Mouse (Mus musculus) embryonic facial prominence, embryonic 15.5 days (tissue): ENCODE results near the gene Invs. TPM values are rescaled to one million over a fixed set of nuclear protein-coding genes. Genes with fewer than 3 reads are reported as not detected.

Experiments used
- ATAC-seq: fragments of 200-750 bp; cut with Nextera tagmentation; 2 replicates; pipeline ENCODE4 v1.8.0; 2017; ENCODE audit warnings: low read depth, moderate TSS enrichment; ENCODE audit not compliant: insufficient number of reproducible peaks, low FRiP score, low TSS enrichment
- H3K27ac ChIP-seq: fragments of 300-500 bp; sonication (generic); replicated peaks from 2 replicates; pipeline ENCODE4 v1.5.1; 2015; ENCODE audit warnings: mild to moderate bottlenecking, inconsistent platforms
- H3K27me3 ChIP-seq: fragments of 300-500 bp; sonication (generic); 2 replicates; pipeline ENCODE4 v1.6.1; 2015; ENCODE audit warnings: inconsistent platforms
- H3K36me3 ChIP-seq: fragments of 300-500 bp; sonication (generic); 2 replicates; pipeline ENCODE4 v1.6.1; 2015; ENCODE audit warnings: mild to moderate bottlenecking, inconsistent platforms
- H3K4me1 ChIP-seq: fragments of 300-500 bp; sonication (generic); 2 replicates; pipeline ENCODE4 v1.6.1; 2015; ENCODE audit warnings: inconsistent platforms
- H3K4me2 ChIP-seq: fragments of 300-500 bp; sonication (generic); replicated peaks from 2 replicates; pipeline ENCODE4 v1.6.1; 2015; ENCODE audit warnings: mild to moderate bottlenecking, inconsistent platforms
- H3K4me3 ChIP-seq: fragments of 300-500 bp; sonication (generic); replicated peaks from 2 replicates; pipeline ENCODE4 v1.5.1; 2015; ENCODE audit warnings: mild to moderate bottlenecking, inconsistent platforms
- H3K9ac ChIP-seq: fragments of 300-500 bp; sonication (generic); 2 replicates; pipeline ENCODE4 v1.6.1; 2015; ENCODE audit warnings: inconsistent platforms
- H3K9me3 ChIP-seq: fragments of 300-500 bp; sonication (generic); replicated peaks from 2 replicates; pipeline ENCODE4 v1.6.1; 2016; ENCODE audit warnings: inconsistent platforms
- WGBS: fragments of 180-500 bp; shearing (Covaris S2); methylation state at CpG from one replicate; pipeline ENCODE4 v1.1.7; 2015; 5-methylcytosine and 5-hydroxymethylcytosine counted together
- polyA plus RNA-seq: library from polyadenylated mRNA; unstranded; fragments of >200 nt; fragmentation: Nextera tagmentation; extraction: Ambion mirVana; gene quantifications from 2 replicates; pipeline ENCODE4 v1.2.1, GENCODE M21; 2015

The Invs gene
- polyA plus RNA-seq: 9.9 and 11.2 TPM in 2 replicates

DNA sequence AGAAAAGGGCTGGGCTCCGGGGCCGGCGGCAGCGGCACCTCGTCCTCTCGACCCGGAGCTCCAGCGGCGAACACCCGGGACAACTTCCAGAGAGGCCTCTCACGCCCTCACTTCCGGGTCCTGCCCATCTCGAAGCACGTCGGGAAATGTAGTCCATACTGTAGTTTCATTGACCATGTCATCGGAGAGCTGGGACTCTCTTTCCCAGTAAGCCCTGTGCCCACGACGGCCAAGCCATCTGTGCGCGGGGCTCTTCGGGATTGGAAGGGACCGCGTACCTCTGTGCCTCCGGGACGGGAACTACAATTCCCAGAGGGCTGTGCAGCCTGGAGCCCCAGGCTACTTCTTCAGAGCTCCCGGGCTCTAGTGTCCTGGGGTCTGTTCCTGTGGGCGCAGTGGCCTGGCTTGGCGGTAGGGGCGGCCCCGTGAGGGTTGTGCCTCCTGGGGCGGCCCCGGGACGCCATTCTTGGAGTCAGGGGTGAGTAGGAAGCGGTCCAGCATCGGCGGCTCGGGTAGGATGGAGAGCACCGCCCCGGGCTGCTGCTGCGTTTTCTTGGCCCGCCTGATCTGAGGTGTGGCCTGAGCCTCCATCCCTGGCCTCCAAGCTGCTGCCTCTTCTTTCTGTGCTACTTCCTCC, at the start of gene Invs, which contains the start of gene Erp44:
TSS of gene Invs (plus strand) at position 263 of the 637 bp plus-strand sequence.
TSS of gene Erp44 (minus strand) at position 61 of the 637 bp plus-strand sequence.
- Histone ChIP-seq H3K4me3 (peak within 1 kb of the TSS; percentile 98), H3K27ac (peak within 1 kb of the TSS; percentile 85), H3K4me1 (peaks cover 5% of the 10 kb centered on the region), H3K9me3 (no peaks in the 10 kb centered on the region), H3K36me3 (no peaks in the 10 kb centered on the region), H3K4me2 (peak within 1 kb of the TSS; percentile 75), H3K9ac (peak within 1 kb of the TSS; percentile 94), H3K27me3 (no peaks in the 10 kb centered on the region)
- WGBS: 1% methylated on average over 40 of the region's 41 CpGs
- ATAC-seq: peak; percentile 100

DNA sequence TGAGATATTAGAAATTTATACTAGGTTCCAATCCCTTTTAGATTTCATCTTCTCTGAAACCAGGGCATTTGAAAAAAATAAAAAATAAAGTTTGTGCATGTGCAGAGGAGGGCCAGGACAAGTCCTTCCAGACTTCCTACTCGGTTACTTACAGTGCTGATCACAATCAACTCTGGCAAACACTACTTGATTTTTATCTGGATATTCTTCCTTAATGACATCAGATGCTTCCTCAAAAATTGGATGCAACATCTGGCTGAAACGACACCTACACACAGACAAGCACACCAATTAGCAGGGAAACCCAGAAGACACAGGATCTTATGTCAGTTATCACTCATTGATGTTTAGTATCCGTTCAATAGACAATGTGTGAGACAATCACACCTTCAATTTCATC, 42.8 kb upstream of the Invs start:
- Histone ChIP-seq H3K27me3 (no peaks in the 10 kb centered on the region), H3K36me3 (peaks cover 8% of the 10 kb centered on the region; the same call in 1 of the 2 replicates), H3K4me2 (no peak overlapping the region), H3K4me3 (no peak overlapping the region), H3K9me3 (no peaks in the 10 kb centered on the region), H3K9ac (no peak overlapping the region), H3K4me1 (no peaks in the 10 kb centered on the region), H3K27ac (no peak overlapping the region)
- WGBS: 66% methylated on average over 3 of the region's 3 CpGs
- no peak for ATAC-seq

DNA sequence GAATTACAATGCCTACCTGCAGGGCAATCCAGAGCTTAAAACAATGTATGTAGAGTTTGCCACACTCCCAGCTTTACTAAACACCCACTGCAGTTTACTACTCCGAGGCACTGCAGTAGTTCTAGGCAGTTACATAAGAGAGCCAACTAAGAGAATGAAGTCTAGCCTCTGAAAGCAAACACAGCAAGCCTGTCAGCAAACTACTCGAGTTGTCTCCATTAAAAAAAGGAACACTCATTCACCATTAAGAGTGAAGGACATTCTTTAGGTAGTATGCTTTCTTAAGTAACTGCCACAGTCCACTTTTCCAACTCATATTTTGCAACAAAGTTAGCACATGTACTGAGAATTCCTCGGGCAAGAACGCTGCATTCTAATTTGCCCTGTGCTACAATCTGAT, 40.5 kb upstream of the Invs start:
- no peak for ATAC-seq
- Histone ChIP-seq H3K4me3 (no peak overlapping the region), H3K9ac (no peak overlapping the region), H3K27ac (no peak overlapping the region), H3K9me3 (no peaks in the 10 kb centered on the region), H3K27me3 (no peaks in the 10 kb centered on the region), H3K4me2 (no peak overlapping the region), H3K4me1 (no peaks in the 10 kb centered on the region), H3K36me3 (peaks cover 8% of the 10 kb centered on the region; the same call in 1 of the 2 replicates)
- WGBS: 89% methylated on average over 4 of the region's 4 CpGs

DNA sequence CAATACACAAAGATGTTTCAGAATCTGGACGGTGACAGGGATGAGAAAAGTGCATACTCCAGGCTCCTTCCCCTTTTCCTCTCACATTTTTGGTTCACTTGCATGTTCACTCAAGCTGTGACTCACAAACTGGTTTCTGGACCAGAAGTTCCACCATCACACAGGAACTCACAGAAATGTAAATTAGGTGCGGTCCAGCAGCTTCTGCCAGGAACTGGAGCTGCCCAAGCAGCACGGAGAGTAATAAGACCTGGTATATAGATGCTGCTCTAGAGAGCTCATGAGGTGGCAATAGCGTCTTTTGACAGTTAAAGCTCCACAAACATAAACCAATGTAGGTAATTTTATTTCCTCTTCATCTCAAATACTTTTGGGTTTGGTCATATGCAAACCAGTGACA, 37.1 kb upstream of the Invs start:
- no peaks in the 10 kb centered on the region for H3K27me3 ChIP-seq
- no peak for ATAC-seq
- H3K4me3 ChIP-seq: no peak overlapping the region
- no peak overlapping the region for H3K27ac ChIP-seq
- no peaks in the 10 kb centered on the region for H3K4me1 ChIP-seq
- H3K9me3 ChIP-seq: no peaks in the 10 kb centered on the region
- no peak overlapping the region for H3K4me2 ChIP-seq
- peaks cover 3% of the 10 kb centered on the region; the same call in 1 of the 2 replicates for H3K36me3 ChIP-seq
- WGBS: 81% methylated on average over 4 of the region's 4 CpGs
- no peak overlapping the region for H3K9ac ChIP-seq

DNA sequence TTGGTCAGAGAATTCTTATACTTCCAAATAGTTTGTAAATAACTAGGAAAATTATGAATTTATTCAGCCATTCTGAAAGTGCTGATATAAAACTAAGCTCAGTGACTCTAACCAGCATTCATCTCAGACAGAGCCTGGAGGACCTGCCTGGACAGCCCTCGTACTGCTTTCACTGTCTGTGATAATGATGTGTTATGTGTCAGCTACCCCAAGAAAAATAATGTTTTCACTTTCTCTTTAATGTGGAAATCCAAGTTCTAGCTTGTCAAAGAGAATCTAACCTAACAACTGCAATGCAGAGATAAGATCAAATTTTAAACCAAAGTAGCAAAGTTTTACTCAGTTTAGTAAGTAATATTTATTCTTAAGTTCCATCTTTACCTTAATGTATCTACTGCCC, 35.8 kb upstream of the Invs start:
- 60% methylated on average over 1 of the region's 1 CpGs for WGBS

DNA sequence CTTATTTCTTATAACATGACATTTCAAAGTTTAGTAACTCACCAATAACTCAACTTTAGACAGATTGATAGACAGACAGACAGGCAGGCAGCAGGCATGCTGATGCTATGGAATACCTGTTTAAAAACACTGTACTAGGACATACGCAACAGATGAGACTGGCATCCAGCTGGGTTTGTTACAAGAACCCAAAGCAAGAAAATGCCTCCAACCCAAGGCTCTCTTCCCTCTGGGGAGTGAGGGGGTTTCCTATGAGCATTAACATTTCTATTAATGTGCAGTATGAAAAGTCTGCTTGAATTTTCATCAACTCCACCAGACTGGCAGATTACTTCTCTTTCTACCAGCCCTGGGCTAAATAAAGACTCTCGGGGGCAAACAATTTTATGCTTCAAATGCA, 35.3 kb upstream of the Invs start:
- Histone ChIP-seq H3K36me3 (0 out of 2 replicates have a peak, but pooled peaks cover 3% of the 10 kb centered on the region), H3K9ac (no peak overlapping the region), H3K27me3 (no peaks in the 10 kb centered on the region), H3K4me2 (no peak overlapping the region), H3K9me3 (no peaks in the 10 kb centered on the region), H3K4me3 (no peak overlapping the region), H3K4me1 (no peaks in the 10 kb centered on the region), H3K27ac (no peak overlapping the region)
- 52% methylated on average over 2 of the region's 2 CpGs for WGBS
- no peak for ATAC-seq

More for the DNA sequence above, 35.8 kb upstream of the Invs start:
- H3K27ac ChIP-seq: no peak overlapping the region
- H3K9me3 ChIP-seq: no peaks in the 10 kb centered on the region
- no peaks in the 10 kb centered on the region for H3K27me3 ChIP-seq
- no peak overlapping the region for H3K9ac ChIP-seq
- no peak overlapping the region for H3K4me2 ChIP-seq
- ATAC-seq: no peak
- no peaks in the 10 kb centered on the region for H3K4me1 ChIP-seq
- H3K36me3 ChIP-seq: 0 out of 2 replicates have a peak, but pooled peaks cover 3% of the 10 kb centered on the region
- H3K4me3 ChIP-seq: no peak overlapping the region

DNA sequence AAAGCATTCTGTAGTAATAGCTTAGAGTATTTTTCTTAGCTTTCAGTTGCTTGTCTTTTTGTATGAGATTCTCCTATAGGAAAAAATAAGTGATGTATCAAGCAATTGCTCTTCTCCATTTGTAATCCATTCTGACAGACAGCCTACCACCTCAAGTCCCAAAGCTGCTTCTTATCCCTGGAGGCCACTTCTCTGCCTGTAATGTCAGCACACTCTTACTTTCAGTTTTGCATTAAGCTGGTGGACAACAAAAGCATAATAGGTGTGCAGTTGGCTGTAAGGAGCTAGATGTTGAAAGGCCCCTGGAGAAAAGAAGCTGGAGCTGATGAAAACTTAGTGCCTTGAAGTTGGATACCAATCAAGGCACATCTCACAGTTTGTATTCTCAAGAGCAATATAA, 26.3 kb upstream of the Invs start:
- 0 out of 2 replicates have a peak, but pooled peaks cover 2% of the 10 kb centered on the region for H3K4me1 ChIP-seq
- H3K4me2 ChIP-seq: no peak overlapping the region
- no peak overlapping the region for H3K27ac ChIP-seq
- no peaks in the 10 kb centered on the region for H3K27me3 ChIP-seq
- H3K9ac ChIP-seq: no peak overlapping the region
- ATAC-seq: no peak
- H3K4me3 ChIP-seq: no peak overlapping the region
- no peaks in the 10 kb centered on the region for H3K9me3 ChIP-seq
- H3K36me3 ChIP-seq: no peaks in the 10 kb centered on the region

DNA sequence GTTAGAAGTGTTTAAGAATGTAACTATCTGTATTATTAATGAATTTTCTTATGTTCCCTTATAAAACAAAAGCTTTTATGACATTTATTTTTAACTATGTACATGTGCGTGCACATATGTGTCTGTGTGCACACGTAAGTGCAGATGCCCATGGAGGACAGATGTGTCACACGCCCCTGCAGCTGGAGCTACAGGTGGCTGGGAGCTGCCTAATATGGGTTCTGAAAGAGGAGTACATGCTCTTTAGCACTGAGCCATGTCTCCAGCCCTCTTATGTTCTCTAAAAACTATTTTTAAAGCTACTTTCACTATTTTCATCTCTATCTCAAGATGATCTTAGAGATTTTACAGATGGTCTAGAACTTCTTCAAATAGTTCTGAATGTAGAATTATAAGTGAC, 21.5 kb upstream of the Invs start:
- Histone ChIP-seq H3K4me2 (no peak overlapping the region), H3K36me3 (no peaks in the 10 kb centered on the region), H3K27ac (no peak overlapping the region), H3K4me3 (no peak overlapping the region), H3K4me1 (peaks cover 2% of the 10 kb centered on the region; the same call in 1 of the 2 replicates), H3K9me3 (no peaks in the 10 kb centered on the region), H3K9ac (no peak overlapping the region), H3K27me3 (no peaks in the 10 kb centered on the region)
- WGBS: 81% methylated on average over 3 of the region's 3 CpGs
- no peak for ATAC-seq

DNA sequence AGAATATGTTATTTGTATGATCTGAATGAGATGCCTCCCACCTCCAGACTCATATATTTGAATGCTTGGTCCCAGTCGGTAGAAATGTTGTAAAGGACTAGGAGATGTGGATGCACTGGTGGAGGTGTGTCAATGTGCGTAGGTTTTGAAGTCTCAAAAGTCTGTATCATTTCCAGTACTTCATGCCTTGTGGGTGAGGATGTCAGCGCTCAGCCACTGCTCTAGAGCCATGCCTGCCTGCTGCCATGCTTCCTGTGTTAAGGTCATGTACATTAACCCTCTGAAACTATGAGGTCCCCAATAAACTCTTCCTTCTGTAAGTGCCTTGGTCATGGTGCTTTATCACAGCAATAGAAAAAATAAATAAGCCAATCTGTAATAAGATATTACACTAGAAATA, 11.9 kb upstream of the Invs start:
- Histone ChIP-seq H3K27me3 (no peaks in the 10 kb centered on the region), H3K36me3 (no peaks in the 10 kb centered on the region), H3K4me2 (no peak overlapping the region), H3K4me3 (no peak overlapping the region), H3K4me1 (no peaks in the 10 kb centered on the region), H3K9me3 (no peaks in the 10 kb centered on the region), H3K27ac (no peak overlapping the region), H3K9ac (no peak overlapping the region)
- 87% methylated on average over 3 of the region's 3 CpGs for WGBS
- no peak for ATAC-seq

DNA sequence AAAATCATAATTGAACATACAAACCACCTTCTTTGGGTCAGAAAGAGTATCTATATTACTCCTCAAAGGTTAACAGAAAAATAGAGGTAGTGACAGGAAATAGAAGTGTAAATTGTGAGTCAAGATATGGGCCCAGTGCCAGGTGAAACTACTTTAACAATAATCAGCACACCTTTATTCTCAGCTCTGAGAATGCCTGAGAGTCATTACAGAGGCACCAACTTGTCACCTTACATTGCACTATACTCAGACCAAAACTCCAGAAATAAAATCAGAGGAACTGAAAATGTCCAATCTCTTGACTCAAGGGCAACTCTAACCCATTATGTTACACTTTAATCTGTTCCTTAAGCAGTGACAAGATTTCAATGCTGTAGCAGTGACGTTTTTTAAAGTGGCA, 11.4 kb upstream of the Invs start:
- H3K36me3 ChIP-seq: no peaks in the 10 kb centered on the region
- H3K27me3 ChIP-seq: no peaks in the 10 kb centered on the region
- H3K4me2 ChIP-seq: no peak overlapping the region
- no peak overlapping the region for H3K4me3 ChIP-seq
- no peak overlapping the region for H3K9ac ChIP-seq
- no peak overlapping the region for H3K27ac ChIP-seq
- no peaks in the 10 kb centered on the region for H3K9me3 ChIP-seq
- 72% methylated on average over 1 of the region's 1 CpGs for WGBS
- no peak for ATAC-seq
- no peaks in the 10 kb centered on the region for H3K4me1 ChIP-seq

DNA sequence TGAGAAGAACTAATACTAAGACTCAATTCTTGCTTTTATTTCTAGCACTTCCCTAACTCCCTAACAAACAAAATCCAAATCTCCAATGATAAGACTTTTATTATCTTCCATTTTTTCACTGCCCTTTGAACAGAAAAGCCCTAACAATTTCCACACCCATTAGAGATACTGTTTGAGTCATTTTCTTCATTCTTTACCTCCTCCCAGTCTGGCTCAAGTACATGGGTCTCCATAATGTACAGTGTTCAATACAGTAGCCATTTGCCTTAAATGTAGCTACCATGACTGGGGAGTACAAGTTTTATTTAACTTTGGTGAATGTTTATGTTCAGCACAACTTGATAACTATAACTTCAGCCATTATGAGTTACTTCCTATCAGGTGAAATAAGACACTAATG, 9.0 kb upstream of the Invs start:
- H3K9ac ChIP-seq: no peak overlapping the region

DNA sequence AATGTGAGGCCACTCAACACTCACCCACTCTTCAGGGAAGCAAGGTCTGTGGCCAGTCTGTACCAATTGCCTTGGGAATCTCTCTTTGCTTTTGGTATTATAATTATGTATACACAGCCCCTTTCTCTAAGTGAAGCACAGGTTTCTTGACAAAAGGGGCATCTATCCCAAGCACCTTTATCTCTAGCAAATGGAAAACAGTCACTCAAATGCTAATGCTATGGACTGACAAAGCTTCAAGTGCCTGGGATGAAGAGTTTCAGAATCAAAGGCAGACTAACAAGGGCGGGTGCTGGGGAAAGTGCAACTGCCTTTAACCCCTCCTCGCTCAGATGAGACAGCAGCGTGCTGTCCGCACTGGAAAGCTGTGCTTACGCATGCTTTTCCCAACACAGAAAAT, 7.7 kb upstream of the Invs start:
- Histone ChIP-seq H3K9me3 (no peaks in the 10 kb centered on the region), H3K36me3 (no peaks in the 10 kb centered on the region), H3K4me2 (no peak overlapping the region), H3K27me3 (no peaks in the 10 kb centered on the region), H3K27ac (no peak overlapping the region), H3K9ac (no peak overlapping the region), H3K4me1 (no peaks in the 10 kb centered on the region), H3K4me3 (no peak overlapping the region)
- no peak for ATAC-seq
- WGBS: 58% methylated on average over 5 of the region's 5 CpGs

More for the DNA sequence above, 9.0 kb upstream of the Invs start:
- Histone ChIP-seq H3K9me3 (no peaks in the 10 kb centered on the region), H3K4me1 (no peaks in the 10 kb centered on the region), H3K4me2 (no peak overlapping the region), H3K27ac (no peak overlapping the region), H3K36me3 (no peaks in the 10 kb centered on the region), H3K4me3 (no peak overlapping the region), H3K27me3 (no peaks in the 10 kb centered on the region)
- no peak for ATAC-seq
